Mouse (Mus musculus) T-helper 2 cell (primary cell): Measurements from ENCODE around the gene Vpreb1.

Source experiments
- in situ Hi-C: fragments of 300-600 bp; cut with MboI, MseI; formaldehyde crosslinking; loops from one replicate; pipeline ENCODE4 v1.15.1; 2025; ENCODE audit warnings: high pct_unique_total_duplicates

Gene Vpreb1

DNA sequence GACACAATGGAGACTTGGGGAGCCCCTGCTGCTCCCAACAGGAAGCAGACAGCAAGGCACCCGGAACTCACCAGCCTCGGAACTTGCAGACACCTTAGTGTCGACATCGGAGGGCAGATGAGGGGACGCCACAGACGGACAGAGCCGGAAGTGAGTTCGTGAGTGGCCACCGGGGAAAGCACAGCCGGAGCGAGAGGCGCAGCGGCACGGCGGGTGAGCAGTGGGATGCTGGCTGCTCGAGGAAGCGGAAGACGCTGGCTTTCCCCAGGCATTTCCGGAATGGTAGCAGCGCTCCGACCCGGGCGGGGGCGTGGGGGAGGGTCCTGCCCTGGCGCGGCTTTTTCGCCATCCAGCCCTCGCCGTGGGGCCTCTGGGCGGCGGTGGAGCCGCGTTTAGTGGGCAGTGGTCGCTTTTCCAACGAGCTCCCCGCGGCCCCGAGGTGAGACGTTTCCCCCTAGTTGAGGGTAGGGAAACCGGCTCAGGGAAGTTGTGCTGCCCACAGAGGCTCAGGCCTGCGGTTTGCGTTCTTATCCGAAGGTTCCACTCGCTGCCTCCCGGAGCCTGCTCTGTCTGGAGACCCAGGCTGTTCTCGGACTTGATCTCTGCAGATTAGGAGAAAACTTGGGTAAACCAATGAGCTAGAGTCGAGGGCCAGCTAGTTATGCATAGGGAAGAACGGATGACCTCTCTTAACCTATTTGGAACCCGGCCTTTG is at the start of gene Vpreb1, which contains the start of gene Top3b:
Gene Vpreb1 (minus strand): TSS at position 227 of the 715 bp plus-strand sequence.
Gene Top3b (plus strand): TSS at position 120 of the 715 bp plus-strand sequence.
- in situ Hi-C loops: no loop called here

DNA sequence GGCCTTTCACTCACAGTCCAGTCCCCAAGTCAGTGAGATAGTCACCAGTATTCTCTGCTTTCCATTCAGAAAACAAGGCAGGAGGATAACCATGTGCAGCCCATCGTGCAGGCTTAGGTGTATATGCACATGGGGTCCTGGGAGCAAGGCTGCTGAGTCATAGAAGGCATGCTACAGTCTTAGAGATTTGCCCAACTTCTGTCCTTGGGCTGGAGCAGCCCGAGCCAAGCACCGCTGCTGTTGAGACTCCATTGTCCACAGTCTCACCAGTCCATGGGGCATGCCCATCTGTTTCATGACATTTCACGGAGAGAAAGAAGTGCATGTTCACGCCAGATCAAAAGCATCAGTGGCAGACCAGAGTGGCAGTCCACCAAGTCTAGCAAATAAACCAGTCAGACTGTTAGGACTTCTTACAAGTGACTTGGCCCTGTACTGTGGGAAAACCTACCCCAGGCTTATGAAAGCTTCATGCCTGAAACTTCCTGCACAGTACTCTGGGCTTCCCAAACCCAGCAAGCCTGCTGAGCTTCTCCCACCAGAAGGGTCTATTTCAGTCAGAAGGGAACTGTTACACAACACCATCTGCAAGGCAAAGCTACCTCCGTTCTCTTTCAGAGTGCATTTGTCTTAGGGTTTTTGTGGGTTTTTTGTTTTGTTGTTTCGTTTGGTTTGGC is 47.9 kb upstream of the Vpreb1 start:
- in situ Hi-C loops: no loop called here

- in situ Hi-C loops: no loop called here
Measured at GRCm38 (mm10) chr16:16913440-16913839, 42.8 kb upstream of the Vpreb1 start.

DNA sequence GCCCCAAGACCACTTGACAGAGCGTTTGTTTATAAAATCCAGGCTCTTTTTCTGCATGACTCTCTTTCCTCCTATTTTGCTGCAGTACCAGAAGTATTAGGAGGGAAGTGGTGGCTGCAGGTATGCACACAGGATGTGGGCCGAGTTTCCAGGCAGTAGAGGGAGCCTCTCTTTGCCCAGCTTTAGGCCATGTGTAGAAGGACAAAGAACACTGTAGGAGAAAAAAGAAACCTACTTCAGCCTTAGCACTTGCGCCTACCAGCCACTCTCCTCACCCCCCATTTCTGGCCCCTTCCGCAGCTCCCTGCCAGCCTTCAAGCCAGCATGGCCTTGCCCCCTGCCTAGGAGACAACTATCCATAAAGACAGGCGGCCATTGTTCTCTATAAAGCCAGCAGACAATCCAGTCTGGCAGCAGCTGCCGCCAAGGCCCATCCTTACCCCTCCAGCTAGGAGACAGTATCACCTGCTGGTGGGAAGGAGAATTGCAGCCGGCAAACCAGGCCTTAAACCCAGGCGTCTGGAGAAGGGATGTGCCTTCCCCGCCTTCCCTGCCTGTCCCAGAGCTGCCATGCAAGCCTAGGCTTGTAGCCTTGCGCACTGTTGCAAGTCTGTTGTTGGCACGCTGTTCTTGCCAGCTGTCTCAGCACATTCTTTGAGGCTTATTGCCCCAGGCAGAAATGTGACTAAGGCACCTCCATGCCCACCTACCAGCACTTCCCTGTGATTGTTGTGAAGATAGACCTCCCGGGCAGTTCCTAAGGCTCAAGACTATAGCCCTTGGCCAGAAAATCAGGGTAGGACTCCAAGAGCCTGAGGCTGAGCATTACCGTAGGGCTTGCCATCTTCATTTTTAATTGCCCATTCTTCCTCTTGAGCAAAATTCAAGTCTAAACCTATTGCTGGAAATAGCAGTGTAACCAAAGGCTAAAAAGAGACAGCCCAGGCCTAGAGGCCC is 41.3 kb upstream of the Vpreb1 start:
- in situ Hi-C loops: no loop called here

DNA sequence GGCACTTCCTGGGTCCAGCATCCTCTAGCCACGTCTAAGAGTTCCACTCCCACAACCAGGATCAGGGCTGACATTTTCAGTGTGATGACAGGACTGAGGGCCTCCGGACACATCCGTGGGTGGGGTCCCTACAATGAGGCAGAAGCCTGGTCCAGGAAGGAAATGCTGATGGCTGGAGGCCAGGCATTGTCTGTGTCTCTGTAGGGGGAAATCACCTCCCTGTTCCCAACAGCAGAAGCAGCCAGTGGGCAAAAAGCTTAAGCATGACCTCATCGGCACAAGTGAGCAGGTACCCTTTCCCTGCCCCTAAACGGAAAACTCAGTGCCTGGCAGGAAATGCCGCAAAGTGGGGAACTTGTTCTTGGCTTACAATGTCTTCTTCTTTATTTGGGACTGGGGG is 37.2 kb upstream of the Vpreb1 start:
- in situ Hi-C loops: no loop called here

- in situ Hi-C loops: no loop called here
Measured at GRCm38 (mm10) chr16:16903188-16903587, 32.5 kb upstream of the Vpreb1 start.

DNA sequence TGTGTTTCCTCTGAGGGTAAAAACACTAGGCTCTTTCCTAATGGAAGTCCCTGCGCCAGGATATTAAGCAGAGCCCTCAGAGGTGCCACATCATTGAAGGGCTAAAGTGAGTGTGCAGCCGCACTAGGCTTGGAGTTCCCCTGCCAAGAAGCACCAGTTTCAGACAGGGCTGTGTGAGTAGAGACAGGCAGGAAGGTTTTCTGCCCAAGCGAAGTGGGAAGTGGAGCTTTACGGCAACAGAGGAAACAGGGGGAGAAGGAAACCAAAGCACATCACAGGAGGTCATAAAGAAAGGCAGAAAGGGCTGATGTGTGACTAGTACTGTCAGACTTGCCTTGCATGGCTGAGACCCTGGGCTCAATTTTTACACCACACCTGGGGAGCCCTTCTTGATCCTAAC is 31.7 kb upstream of the Vpreb1 start:
- in situ Hi-C loops: no loop called here

DNA sequence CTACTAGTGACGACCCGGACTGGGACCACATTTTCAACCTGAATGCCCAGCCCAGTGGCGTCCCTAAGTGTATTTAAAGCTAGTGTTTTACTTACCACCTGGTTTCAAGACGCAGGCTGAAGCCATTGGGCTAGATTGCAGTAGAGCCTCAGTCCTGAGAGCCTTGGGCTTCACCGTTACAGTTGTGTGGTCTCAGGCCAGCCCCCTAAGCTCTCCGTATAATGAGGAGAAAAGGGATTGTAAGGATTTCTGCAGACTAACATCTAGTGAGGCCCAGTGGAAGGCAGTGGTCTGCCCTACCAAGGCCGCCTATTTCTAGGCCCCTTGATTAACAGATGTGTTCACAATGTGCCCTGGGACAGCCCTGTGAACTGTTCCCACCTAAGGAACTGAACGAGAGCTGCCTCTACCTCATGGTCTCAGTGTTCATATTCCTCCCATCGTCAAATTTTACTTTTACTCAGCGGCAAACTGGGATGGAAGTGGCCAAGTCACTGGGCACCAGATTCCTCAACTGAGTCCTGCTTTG is 26.5 kb upstream of the Vpreb1 start:
- in situ Hi-C loops: loop anchor here (25.0 kb wide), 1 partner anchor 1285 kb away; no protein-coding TSS in a partner anchor

GRCm38 (mm10) chr16:16896382-16897055 is 25.9 kb upstream of the Vpreb1 start, which contains the start of gene Ppm1f:
Gene Ppm1f, plus strand, starts transcription at chr16:16896469.
- in situ Hi-C loops: loop anchor here (25.0 kb wide), 1 partner anchor 1284 kb away; no protein-coding TSS in a partner anchor

DNA sequence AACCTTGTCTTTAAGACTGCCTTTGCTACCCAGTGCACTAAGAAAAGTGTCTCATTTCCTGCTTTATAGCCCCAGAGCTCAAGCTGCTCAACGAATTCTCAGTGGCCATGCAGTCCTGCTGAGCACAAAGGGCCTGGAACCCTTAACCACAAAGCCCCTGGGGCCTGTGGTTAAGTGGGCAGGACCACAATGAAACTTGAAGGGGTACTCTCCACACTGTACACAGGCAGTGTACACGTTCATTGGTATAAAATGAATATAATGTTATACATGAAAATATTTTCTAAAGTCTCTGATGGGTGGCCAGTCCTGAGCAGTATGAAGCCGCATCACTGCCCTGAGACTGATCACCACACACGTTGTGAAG is 25.4 kb upstream of the Vpreb1 start:
- in situ Hi-C loops: loop anchor here (25.0 kb wide), 1 partner anchor 1284 kb away; no protein-coding TSS in a partner anchor

GRCm38 (mm10) chr16:16892366-16892765 is 21.7 kb upstream of the Vpreb1 start:
- in situ Hi-C loops: loop anchor here (25.0 kb wide), 1 partner anchor 1280 kb away; no protein-coding TSS in a partner anchor

DNA sequence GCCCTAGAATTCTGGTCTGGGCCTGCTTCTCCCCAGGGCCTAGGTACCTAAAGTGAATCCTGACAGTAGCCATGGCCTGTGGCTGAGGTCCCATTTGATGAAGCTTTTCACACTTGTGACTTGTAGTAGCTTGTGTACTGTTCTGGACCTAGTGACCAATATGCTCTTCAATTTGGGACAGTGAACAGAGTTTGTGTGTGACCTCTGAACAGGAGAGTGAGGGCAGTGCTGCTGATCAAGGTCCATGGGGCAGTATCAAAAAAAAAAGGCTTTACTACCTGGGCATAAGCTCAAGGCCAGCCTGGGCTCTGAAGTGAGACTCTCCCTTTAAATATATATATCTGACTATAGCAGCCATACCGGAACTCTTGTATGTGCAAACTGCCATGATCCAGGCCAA is 17.7 kb upstream of the Vpreb1 start:
- in situ Hi-C loops: loop anchor here (25.0 kb wide), 1 partner anchor 1276 kb away; no protein-coding TSS in a partner anchor

- in situ Hi-C loops: loop anchor here (25.0 kb wide), 1 partner anchor 1267 kb away; no protein-coding TSS in a partner anchor
Measured at GRCm38 (mm10) chr16:16879025-16879424, 8.4 kb upstream of the Vpreb1 start.

- in situ Hi-C loops: no loop called here
Measured at GRCm38 (mm10) chr16:16870241-16870616, 414 bp downstream of the Vpreb1 start.

- in situ Hi-C loops: loop anchor here (10.0 kb wide), 1 partner anchor 1119 kb away; the partner anchor contains the start of gene Vpreb2
Measured at GRCm38 (mm10) chr16:16865696-16866561, 4.7 kb downstream of the Vpreb1 start.

GRCm38 (mm10) chr16:16865217-16865616 is 5.4 kb downstream of the Vpreb1 start:
- in situ Hi-C loops: loop anchor here (10.0 kb wide), 1 partner anchor 1120 kb away; the partner anchor contains the start of gene Vpreb2

DNA sequence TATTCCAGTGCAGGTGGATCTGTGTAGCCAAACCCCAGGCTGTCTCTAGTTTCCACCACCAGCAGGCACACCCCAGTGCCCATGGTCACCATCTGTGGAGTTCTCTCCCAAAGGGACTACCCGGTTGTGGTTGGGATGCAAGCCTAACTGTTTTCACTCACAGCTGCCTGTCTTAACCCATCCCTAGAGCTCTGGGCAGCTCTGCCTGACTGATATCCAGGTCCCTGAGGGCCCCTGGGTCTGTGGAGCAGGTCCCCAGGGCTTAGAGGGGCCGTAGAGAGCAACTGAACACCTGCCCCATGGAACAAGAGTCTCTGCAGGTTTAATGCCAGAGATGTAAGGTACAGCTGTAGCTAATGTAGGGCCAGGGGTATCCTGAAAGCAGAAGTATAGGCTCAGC is 6.7 kb downstream of the Vpreb1 start, which contains the start of gene Igll1:
Gene Igll1 (minus strand): TSS at position 8 of the 400 bp plus-strand sequence.
- in situ Hi-C loops: loop anchor here (10.0 kb wide), 1 partner anchor 1121 kb away; the partner anchor contains the start of gene Vpreb2

DNA sequence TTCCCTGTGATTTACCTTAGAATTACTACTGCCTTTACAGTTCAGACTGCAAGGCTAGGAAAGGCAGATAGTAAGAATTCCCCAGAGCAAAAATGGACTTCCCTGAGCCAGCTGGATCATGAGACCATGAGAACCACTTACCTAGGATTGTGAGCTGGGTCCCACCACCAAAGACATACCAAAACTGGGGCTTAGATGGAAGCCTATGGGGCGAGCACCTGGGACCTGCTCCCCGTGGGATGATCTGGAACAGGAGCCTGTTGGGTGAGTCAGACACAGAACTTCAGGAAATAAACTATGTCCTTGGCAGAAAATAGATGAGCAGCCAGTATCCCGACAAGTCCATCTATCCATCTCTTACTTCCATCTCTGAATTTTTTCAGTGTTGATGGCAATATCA is 8.4 kb downstream of the Vpreb1 start:
- in situ Hi-C loops: loop anchor here (10.0 kb wide), 1 partner anchor 1123 kb away; the partner anchor contains the start of gene Vpreb2
